Mouse (Mus musculus) cortical plate, adult 2 months (tissue): Measurements from ENCODE around the gene Ttll1.

ENCODE experiments used
- CTCF ChIP-seq: fragments of 200-500 bp; IDR thresholded peaks from 2 replicates; pipeline ENCODE4 v1.5.1; 2011; ENCODE audit warnings: mild to moderate bottlenecking, control low read depth, low read length; ENCODE audit not compliant: insufficient read depth; ENCODE audit errors: extremely low read depth
- POLR2A ChIP-seq: fragments of 200-500 bp; IDR thresholded peaks from 2 replicates; pipeline ENCODE4 v1.6.1; 2011; ENCODE audit warnings: mild to moderate bottlenecking, low read length, control low read depth; ENCODE audit not compliant: insufficient read depth; ENCODE audit errors: extremely low read depth

- TF ChIP-seq POLR2A (no peak), CTCF (peak; percentile 79)
Measured at GRCm38 (mm10) chr15:83518215-83519048, 7.7 kb upstream of the Ttll1 start.
